In genomic region chr1:36937648-36938047, GRCm38 (mm10) we compare ENCODE assay signal across 8 mouse cellular contexts. TPM values are rescaled to one million over a fixed set of nuclear protein-coding genes. Genes with fewer than 3 reads are reported as not detected.
DNase-seq lines count a peak whose midpoint lies in the region; ATAC-seq and TF ChIP-seq lines count a peak whose summit lies in the region.

No protein-coding gene starts in this region.

- H3K4me2 ChIP-seq in heart, embryonic 14.5 days (ENCODE audit: low read length), result peak overlapping the region; percentile 70
- H3K4me2 ChIP-seq in hindbrain, embryonic 15.5 days, result peak overlapping the region; percentile 76
- peak overlapping the region; percentile 74 for H3K4me2 ChIP-seq in midbrain, embryonic 12.5 days (replicated peaks)

- intact Hi-C loops in heart, postnatal 14 days (cut with DNase I), result loop anchor here (2.0 to 5.0 kb wide), 4 partner anchors 17 to 115 kb away; no protein-coding TSS in a partner anchor

- H3K36me3 ChIP-seq in heart, embryonic 14.5 days (ENCODE audit: control insufficient read depth, insufficient read depth, low read length), result no peaks in the 10 kb centered on the region
- no peaks in the 10 kb centered on the region for H3K36me3 ChIP-seq in hindbrain, embryonic 15.5 days
- H3K36me3 ChIP-seq in midbrain, embryonic 12.5 days, result no peaks in the 10 kb centered on the region

- TF ChIP-seq POLR2A in bone marrow macrophage, adult 2 months (IDR thresholded peaks at IDR 0.05; ENCODE audit: borderline replicate concordance, low read depth, low read length), result no peak

- no peak for DNase-seq in heart, postnatal 14 days
- no peak for DNase-seq in urinary bladder, adult 2 months (ENCODE audit: low spot score)
- DNase-seq in gastrocnemius, postnatal 4 days (ENCODE audit: low spot score in 2 of 2), result no peak

- H3K4me3 ChIP-seq in heart, embryonic 14.5 days (ENCODE audit: control insufficient read depth in 1 of 2, insufficient read depth in 1 of 2, low read depth in 1 of 2, low read length in 2 of 2), result peak overlapping the region in 1 of 2 experiments; percentile 97; a peak in 2 of 4 replicates
- peak overlapping the region; percentile 43 for H3K4me3 ChIP-seq in bone marrow macrophage, adult 2 months (ENCODE audit: insufficient read depth, low read length)
- peak overlapping the region; percentile 98 for H3K4me3 ChIP-seq in hindbrain, embryonic 15.5 days
- peak overlapping the region; percentile 95 for H3K4me3 ChIP-seq in midbrain, embryonic 12.5 days

- H3K27me3 ChIP-seq in heart, embryonic 14.5 days (ENCODE audit: control insufficient read depth, insufficient read depth, low read length), result no peaks in the 10 kb centered on the region
- H3K27me3 ChIP-seq in hindbrain, embryonic 15.5 days, result no peaks in the 10 kb centered on the region
- H3K27me3 ChIP-seq in midbrain, embryonic 12.5 days, result no peaks in the 10 kb centered on the region

- no peak overlapping the region; the same call in 1 of the 2 replicates for H3K9ac ChIP-seq in heart, embryonic 14.5 days (ENCODE audit: low read length)
- 0 out of 2 replicates have a peak overlapping the region, but pooled peaks have one; percentile 97 for H3K9ac ChIP-seq in hindbrain, embryonic 15.5 days
- no peak overlapping the region for H3K9ac ChIP-seq in midbrain, embryonic 12.5 days (replicated peaks)

- ATAC-seq in heart, embryonic 14.5 days (ENCODE audit: insufficient number of reproducible peaks, insufficient read depth, low FRiP score, low read depth), result no peak
- ATAC-seq in hindbrain, embryonic 15.5 days (ENCODE audit: low FRiP score, low read depth), result no peak
- no peak for ATAC-seq in midbrain, embryonic 12.5 days (ENCODE audit: low FRiP score, low read depth)
- no peak for ATAC-seq in cerebellum, adult (ENCODE audit: insufficient number of reproducible peaks, low FRiP score, low TSS enrichment)

- H3K9me3 ChIP-seq in heart, embryonic 14.5 days (ENCODE audit: control insufficient read depth, low read length), result no peaks in the 10 kb centered on the region
- no peaks in the 10 kb centered on the region for H3K9me3 ChIP-seq in hindbrain, embryonic 15.5 days
- no peaks in the 10 kb centered on the region for H3K9me3 ChIP-seq in midbrain, embryonic 12.5 days

- TF ChIP-seq CTCF in bone marrow macrophage, adult 2 months (IDR thresholded peaks at IDR 0.05; ENCODE audit: low read depth, low read length), result no peak

- peaks cover 7 to 31% of the 10 kb centered on the region in 2 experiments for H3K4me1 ChIP-seq in heart, embryonic 14.5 days (ENCODE audit: control insufficient read depth in 2 of 2, insufficient read depth in 2 of 2, low read length in 2 of 2)
- H3K4me1 ChIP-seq in bone marrow macrophage, adult 2 months (ENCODE audit: control insufficient read depth, insufficient read depth, low read length), result peaks cover 17% of the 10 kb centered on the region
- H3K4me1 ChIP-seq in hindbrain, embryonic 15.5 days (replicated peaks), result peaks cover 49% of the 10 kb centered on the region
- peaks cover 29% of the 10 kb centered on the region for H3K4me1 ChIP-seq in midbrain, embryonic 12.5 days

- H3K27ac ChIP-seq in heart, embryonic 14.5 days (replicated peaks in 1 of 2; ENCODE audit: control insufficient read depth in 1 of 2, insufficient read depth in 1 of 2, low read depth in 2 of 2, low read length in 2 of 2), result no peak overlapping the region
- no peak overlapping the region for H3K27ac ChIP-seq in bone marrow macrophage, adult 2 months (ENCODE audit: insufficient read depth, low read depth, low read length)
- H3K27ac ChIP-seq in hindbrain, embryonic 15.5 days (replicated peaks), result no peak overlapping the region
- no peak overlapping the region; the same call in 1 of the 2 replicates for H3K27ac ChIP-seq in midbrain, embryonic 12.5 days (replicated peaks)

- WGBS in heart, embryonic 14.5 days, result 44% methylated on average over 3 of the region's 3 CpGs
- WGBS in hindbrain, embryonic 15.5 days, result 20% methylated on average over 3 of the region's 3 CpGs
- 27% methylated on average over 3 of the region's 3 CpGs for WGBS in midbrain, embryonic 12.5 days

RNA-seq across cellular contexts. Expression of gene Tmem131, which starts 5.8 kb away (rescaled TPM):
- polyA plus RNA-seq in heart, embryonic 14.5 days (2014; fragmentation: Nextera tagmentation; extraction: Ambion mirVana), result 9.5 and 10.0 TPM in 2 replicates
- total RNA-seq in heart, postnatal 14 days (2021), result 10 to 100 TPM; 40.1 to 42.7 TPM
- 32.0 and 38.3 TPM in 2 replicates for polyA plus RNA-seq in bone marrow macrophage, adult 2 months (2012; ENCODE audit: insufficient read depth, insufficient read length, missing spikeins)
- polyA plus RNA-seq in hindbrain, embryonic 15.5 days (2015; fragmentation: Nextera tagmentation; extraction: Ambion mirVana), result 11.9 and 13.5 TPM in 2 replicates
- 17.8 and 22.0 TPM in 2 replicates for polyA plus RNA-seq in midbrain, embryonic 12.5 days (2016; fragmentation: Nextera tagmentation; extraction: Ambion mirVana)
- 15.0 and 26.4 TPM in 2 replicates for polyA plus RNA-seq in urinary bladder, adult 2 months (2012; rRNA removed)
- total RNA-seq in gastrocnemius, postnatal 4 days (2021), result 10 to 100 TPM; 77.1 to 88.6 TPM
